ENCODE assay signal across 32 mouse cellular contexts in the genomic region with DNA sequence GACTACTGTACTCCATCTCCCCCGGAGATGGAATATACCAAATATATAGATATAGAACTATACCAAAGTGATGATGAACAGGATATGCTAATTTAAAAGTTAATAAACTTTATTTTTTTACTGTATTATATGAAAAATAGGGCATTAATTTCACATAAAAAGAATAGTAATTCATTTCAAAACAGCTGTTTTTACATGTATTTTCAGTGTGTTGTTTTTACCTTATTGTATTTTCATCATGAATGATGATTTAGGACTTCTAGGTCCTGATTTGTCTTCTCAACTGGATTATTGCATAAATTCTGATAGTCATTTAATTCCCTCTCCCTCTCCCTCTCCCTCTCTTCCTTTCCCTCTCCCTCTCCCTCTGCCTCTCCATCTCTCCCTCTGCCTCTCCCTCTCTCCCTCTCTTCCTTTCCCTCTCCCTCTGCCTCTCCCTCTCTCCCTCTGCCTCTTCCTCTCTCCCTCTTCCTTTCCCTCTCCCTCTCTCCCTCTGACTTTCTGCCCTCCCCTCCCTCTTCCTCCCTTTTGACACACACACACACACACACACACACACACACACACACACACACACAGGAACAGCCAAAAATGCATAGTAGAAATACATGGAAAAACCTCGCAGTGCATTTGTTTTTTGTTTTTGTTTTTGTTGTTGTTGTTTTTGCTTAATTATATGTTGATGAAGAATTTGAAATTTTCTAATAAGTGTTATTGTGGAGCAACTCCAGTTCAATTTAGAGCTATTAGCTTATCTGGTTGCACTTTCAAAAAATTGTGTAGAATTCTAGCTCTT.
"Had no signal": no experiment of that assay in that cellular context is flagged by ENCODE, and none has a peak within 500 bp of the region (broad histone marks: within the 10 kb centered on the region; RNA-seq: fewer than 3 reads in every experiment).

No protein-coding gene starts in this region.

- H3K4me1 ChIP-seq: limb, embryonic 10.5 days; limb, embryonic 12.5 days; limb, embryonic 13.5 days; limb, embryonic 15.5 days; liver, embryonic 12.5 days; liver, embryonic 13.5 days; liver, embryonic 15.5 days; lung, embryonic 15.5 days; megakaryocyte, embryonic 14.5 days; midbrain, embryonic 12.5 days; midbrain, embryonic 13.5 days; midbrain, embryonic 15.5 days; neural tube, embryonic 12.5 days had no signal

- H3K36me3 ChIP-seq: limb, embryonic 10.5 days; limb, embryonic 12.5 days; limb, embryonic 13.5 days; limb, embryonic 15.5 days; liver, embryonic 12.5 days; liver, embryonic 13.5 days; liver, embryonic 15.5 days; lung, embryonic 15.5 days; midbrain, embryonic 10.5 days; midbrain, embryonic 12.5 days; midbrain, embryonic 13.5 days; midbrain, embryonic 15.5 days; neural tube, embryonic 12.5 days had no signal

- H3K9me3 ChIP-seq: limb, embryonic 10.5 days; limb, embryonic 12.5 days; limb, embryonic 13.5 days; limb, embryonic 15.5 days; liver, embryonic 12.5 days; liver, embryonic 13.5 days; liver, embryonic 15.5 days; lung, embryonic 15.5 days; megakaryocyte, embryonic 14.5 days; midbrain, embryonic 10.5 days; midbrain, embryonic 12.5 days; midbrain, embryonic 13.5 days; midbrain, embryonic 15.5 days; neural tube, embryonic 12.5 days had no signal

- H3K4me3 ChIP-seq: limb, embryonic 10.5 days; limb, embryonic 12.5 days; limb, embryonic 13.5 days; limb, embryonic 15.5 days; liver, embryonic 12.5 days; liver, embryonic 13.5 days; liver, embryonic 15.5 days; lung, embryonic 15.5 days; megakaryocyte, embryonic 14.5 days; midbrain, embryonic 10.5 days; midbrain, embryonic 12.5 days; midbrain, embryonic 13.5 days; midbrain, embryonic 15.5 days; myocyte; neural tube, embryonic 12.5 days had no signal

- H3K27ac ChIP-seq: limb, embryonic 10.5 days; limb, embryonic 12.5 days; limb, embryonic 13.5 days; limb, embryonic 15.5 days; liver, embryonic 12.5 days; liver, embryonic 13.5 days; liver, embryonic 14.5 days; liver, embryonic 15.5 days; lung, embryonic 15.5 days; macrophage; midbrain, embryonic 10.5 days; midbrain, embryonic 12.5 days; midbrain, embryonic 13.5 days; midbrain, embryonic 15.5 days; neural tube, embryonic 12.5 days had no signal

- DNase-seq: left cerebral cortex, postnatal 4 days; liver; liver, embryonic 13.5 days; liver, postnatal 0 days; lung, adult 18-20 months; lung, adult 2 months; lung, embryonic 14.5 days; lung, postnatal 10 days; lung, postnatal 14 days; lung, postnatal 36 days; lung, postnatal 4 days; midbrain, embryonic 14.5 days had no signal

- H3K9ac ChIP-seq: limb, embryonic 12.5 days; limb, embryonic 13.5 days; limb, embryonic 15.5 days; liver, embryonic 12.5 days; liver, embryonic 13.5 days; liver, embryonic 14.5 days; liver, embryonic 15.5 days; liver, postnatal 0 days; lung, embryonic 14.5 days; lung, embryonic 15.5 days; midbrain, embryonic 12.5 days; midbrain, embryonic 13.5 days; midbrain, embryonic 15.5 days; neural tube, embryonic 12.5 days had no signal

- H3K27me3 ChIP-seq: limb, embryonic 12.5 days; limb, embryonic 13.5 days; limb, embryonic 15.5 days; liver, embryonic 12.5 days; liver, embryonic 13.5 days; liver, embryonic 15.5 days; lung, embryonic 15.5 days; megakaryocyte, embryonic 14.5 days; midbrain, embryonic 12.5 days; midbrain, embryonic 13.5 days; midbrain, embryonic 15.5 days; neural tube, embryonic 12.5 days had no signal

- ATAC-seq: liver, embryonic 12.5 days; liver, postnatal 0 days; lung, postnatal 0 days; midbrain, embryonic 13.5 days; midbrain, embryonic 15.5 days; midbrain, embryonic 16.5 days had no signal

- H3K4me2 ChIP-seq: limb, embryonic 12.5 days; limb, embryonic 13.5 days; limb, embryonic 15.5 days; liver, embryonic 11.5 days; liver, embryonic 12.5 days; liver, embryonic 13.5 days; liver, embryonic 15.5 days; lung, embryonic 14.5 days; lung, embryonic 15.5 days; midbrain, embryonic 11.5 days; midbrain, embryonic 12.5 days; midbrain, embryonic 13.5 days; midbrain, embryonic 15.5 days; neural tube, embryonic 12.5 days had no signal
